Mouse (Mus musculus): Measurements from ENCODE around the gene Miga2.

DNA sequence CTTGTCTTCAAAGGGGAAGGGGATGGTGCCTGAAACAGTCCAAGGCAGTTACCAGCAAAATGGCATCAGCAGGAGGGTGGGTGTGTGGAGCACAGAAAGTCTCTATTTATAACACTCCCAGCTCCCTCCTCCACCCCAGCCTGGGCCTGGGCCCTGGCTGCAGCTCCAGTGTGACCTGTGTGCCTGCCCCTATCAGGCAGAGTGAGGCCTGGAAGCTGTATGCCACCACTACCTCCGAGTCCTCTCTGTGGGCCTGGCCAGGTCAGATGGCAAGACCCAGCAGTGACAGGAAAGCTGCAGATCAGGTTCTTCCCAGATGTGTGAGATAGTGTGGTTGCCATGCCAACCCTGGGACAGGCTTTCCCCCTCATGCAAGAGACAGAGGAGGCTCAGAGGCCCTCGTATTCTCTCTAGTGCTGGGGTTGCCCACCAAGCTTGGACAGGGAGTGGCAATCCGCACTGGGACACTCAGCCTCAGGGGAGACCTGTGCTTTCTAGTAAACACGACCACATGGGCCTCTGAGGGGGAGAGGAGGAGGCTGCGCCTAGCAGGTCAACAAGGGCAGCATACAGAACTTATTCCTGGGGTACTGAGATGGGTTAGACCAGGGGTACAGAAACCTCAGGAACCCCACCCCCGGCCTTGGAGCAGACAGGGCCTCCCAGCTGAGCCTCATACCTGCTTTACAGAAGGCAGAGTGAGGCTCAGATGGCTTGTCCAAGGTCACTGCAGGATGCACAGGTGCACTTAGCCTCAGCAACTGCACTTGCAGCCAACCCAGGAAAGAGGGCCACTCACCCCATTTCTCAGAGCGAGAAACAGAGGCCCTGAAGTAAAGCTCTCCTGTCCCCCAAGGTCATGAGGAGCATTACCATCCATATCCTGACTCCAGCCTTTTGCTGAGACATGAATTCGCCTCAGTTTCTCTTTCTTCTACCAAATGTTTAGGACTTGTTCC lies 6.2 kb upstream of the Miga2 start:
- TF ChIP-seq CTCF (IDR thresholded peaks at IDR 0.05; ENCODE audit: low read depth) = no peak
- no peak for TF ChIP-seq EP300 (IDR thresholded peaks at IDR 0.05; ENCODE audit: low read depth)

Measured in heart, postnatal 0 days (tissue).